Mouse (Mus musculus) bone marrow, adult 2 months (tissue): Measurements from ENCODE around the gene Igfbp2. TPM values are rescaled to one million over a fixed set of nuclear protein-coding genes. Genes with fewer than 3 reads are reported as not detected.

Experiments used
- H3K27ac ChIP-seq: fragments of 200-500 bp; 2 replicates; pipeline ENCODE4 v1.5.1; 2012; ENCODE audit warnings: low read depth, mild to moderate bottlenecking, control low read depth, inconsistent platforms, low read length; ENCODE audit not compliant: control insufficient read depth, poor library complexity, insufficient read depth
- H3K4me1 ChIP-seq: fragments of 200-500 bp; 2 replicates; pipeline ENCODE4 v1.6.1; 2011; ENCODE audit warnings: low read length; ENCODE audit not compliant: control insufficient read depth, insufficient read depth
- H3K4me3 ChIP-seq: fragments of 200-500 bp; replicated peaks from 2 replicates; pipeline ENCODE3; 2011; ENCODE audit warnings: mild to moderate bottlenecking, low read depth, low read length, control low read depth; ENCODE audit not compliant: control insufficient read depth
- CTCF ChIP-seq: fragments of 200-500 bp; IDR thresholded peaks from 2 replicates; pipeline ENCODE4 v1.5.1; 2011; ENCODE audit warnings: low read length, control low read depth; ENCODE audit not compliant: control insufficient read depth, insufficient read depth
- POLR2A ChIP-seq: fragments of 200-500 bp; IDR thresholded peaks from 2 replicates; pipeline ENCODE4 v1.6.1; 2011; ENCODE audit warnings: low read depth, mild to moderate bottlenecking, control low read depth, low read length, borderline replicate concordance; ENCODE audit not compliant: control insufficient read depth
- WGBS: fragments of 180-500 bp; shearing (Covaris S2); methylation state at CpG from one replicate; pipeline ENCODE4 v1.1.7; 2018; 5-methylcytosine and 5-hydroxymethylcytosine counted together
- polyA plus RNA-seq: library from polyadenylated mRNA; stranded (reverse); fragments of >200 nt; gene quantifications from 2 replicates; pipeline ENCODE4 v1.2.4, GENCODE M21; 2011; ENCODE audit warnings: low replicate concordance; ENCODE audit not compliant: missing spikeins, insufficient read depth, insufficient read length

The Igfbp2 gene
- 9.5 TPM in 1 of 2 replicates, not detected in the other for polyA plus RNA-seq

- Histone ChIP-seq H3K4me1 (no peaks in the 10 kb centered on the region), H3K4me3 (no peak within 1 kb of the TSS), H3K27ac (no peak within 1 kb of the TSS)
- no peak for TF ChIP-seq POLR2A
- no peak for TF ChIP-seq CTCF
- 5% methylated on average over 50 of the region's 58 CpGs for WGBS
Measured at GRCm38 (mm10) chr1:72823751-72824706, at the start of gene Igfbp2. Gene Igfbp2 (plus strand): TSS chr1:72824503.

- Histone ChIP-seq H3K27ac (no peak overlapping the region), H3K4me1 (no peaks in the 10 kb centered on the region), H3K4me3 (no peak overlapping the region)
- 65% methylated on average over 6 of the region's 6 CpGs for WGBS
- TF ChIP-seq POLR2A (no peak), CTCF (no peak)
Measured at GRCm38 (mm10) chr1:72778789-72779188, 45.5 kb upstream of the Igfbp2 start.

- TF ChIP-seq CTCF (no peak), POLR2A (no peak)
- WGBS: 81% methylated on average over 7 of the region's 7 CpGs
- no peaks in the 10 kb centered on the region for H3K4me1 ChIP-seq
- no peak overlapping the region for H3K27ac ChIP-seq
- H3K4me3 ChIP-seq: no peak overlapping the region
Measured at GRCm38 (mm10) chr1:72780720-72781119, 43.6 kb upstream of the Igfbp2 start.

- TF ChIP-seq CTCF (no peak), POLR2A (no peak)
- no peak overlapping the region for H3K27ac ChIP-seq
- 9% methylated on average over 2 of the region's 2 CpGs for WGBS
- no peaks in the 10 kb centered on the region for H3K4me1 ChIP-seq
- no peak overlapping the region for H3K4me3 ChIP-seq
Measured at GRCm38 (mm10) chr1:72783341-72783740, 41.0 kb upstream of the Igfbp2 start.

- TF ChIP-seq POLR2A: no peak
- no peak for TF ChIP-seq CTCF
- 43% methylated on average over 7 of the region's 7 CpGs for WGBS
- H3K4me3 ChIP-seq: no peak overlapping the region
- H3K4me1 ChIP-seq: no peaks in the 10 kb centered on the region
- no peak overlapping the region for H3K27ac ChIP-seq
Measured at GRCm38 (mm10) chr1:72784018-72784417, 40.3 kb upstream of the Igfbp2 start.

GRCm38 (mm10) chr1:72790670-72791069 lies 33.6 kb upstream of the Igfbp2 start:
- WGBS: 51% methylated on average over 3 of the region's 3 CpGs

GRCm38 (mm10) chr1:72791743-72792142 lies 32.6 kb upstream of the Igfbp2 start:
- no peak overlapping the region for H3K4me3 ChIP-seq
- H3K27ac ChIP-seq: no peak overlapping the region
- no peaks in the 10 kb centered on the region for H3K4me1 ChIP-seq
- TF ChIP-seq CTCF (no peak), POLR2A (no peak)

More at GRCm38 (mm10) chr1:72790670-72791069, 33.6 kb upstream of the Igfbp2 start:
- Histone ChIP-seq H3K27ac (no peak overlapping the region), H3K4me1 (no peaks in the 10 kb centered on the region), H3K4me3 (no peak overlapping the region)
- TF ChIP-seq CTCF: no peak
- TF ChIP-seq POLR2A: no peak

- Histone ChIP-seq H3K4me3 (no peak overlapping the region), H3K27ac (no peak overlapping the region), H3K4me1 (no peaks in the 10 kb centered on the region)
- 56% methylated on average over 1 of the region's 1 CpGs for WGBS
- TF ChIP-seq POLR2A (no peak), CTCF (no peak)
Measured at GRCm38 (mm10) chr1:72792262-72792661, 32.0 kb upstream of the Igfbp2 start.

- TF ChIP-seq CTCF (no peak), POLR2A (no peak)
- Histone ChIP-seq H3K4me3 (no peak overlapping the region), H3K4me1 (no peaks in the 10 kb centered on the region), H3K27ac (no peak overlapping the region)
Measured at GRCm38 (mm10) chr1:72793230-72793629, 31.1 kb upstream of the Igfbp2 start.
